Comparison of ENCODE assay signal across 8 mouse cellular contexts in genomic region chr19:41934124-41934523, GRCm38 (mm10). TPM values are rescaled to one million over a fixed set of nuclear protein-coding genes. Genes with fewer than 3 reads are reported as not detected.
DNase-seq lines count a peak whose midpoint lies in the region; ATAC-seq lines count a peak whose summit lies in the region.

No protein-coding gene starts in this region.

- peak overlapping the region; percentile 93 for H3K9ac ChIP-seq in embryonic facial prominence, embryonic 13.5 days
- peak overlapping the region; percentile 91 for H3K9ac ChIP-seq in limb, embryonic 13.5 days

- DNase-seq in left cerebral cortex, postnatal 4 days: peak; percentile 26
- no peak for DNase-seq in left cerebral cortex, postnatal 25 days (ENCODE audit: low spot score in 2 of 2)
- peak; percentile 78 for DNase-seq in retina, postnatal 1 day
- DNase-seq in thymus, postnatal 4 days: no peak
- DNase-seq in testis, postnatal 10 days (ENCODE audit: low spot score): no peak
- no peak for DNase-seq in lung, adult 18-20 months

- peaks cover 18% of the 10 kb centered on the region for H3K4me1 ChIP-seq in embryonic facial prominence, embryonic 13.5 days
- H3K4me1 ChIP-seq in limb, embryonic 13.5 days: peaks cover 21% of the 10 kb centered on the region

- 42% methylated on average over 6 of the region's 6 CpGs for WGBS in embryonic facial prominence, embryonic 13.5 days
- 22% methylated on average over 6 of the region's 6 CpGs for WGBS in limb, embryonic 13.5 days

- ATAC-seq in embryonic facial prominence, embryonic 13.5 days (ENCODE audit: insufficient number of reproducible peaks, insufficient read depth, low FRiP score, low TSS enrichment, low read depth): no peak
- ATAC-seq in limb, embryonic 13.5 days (ENCODE audit: low FRiP score, low read depth): no peak

- H3K27me3 ChIP-seq in embryonic facial prominence, embryonic 13.5 days: no peaks in the 10 kb centered on the region
- no peaks in the 10 kb centered on the region for H3K27me3 ChIP-seq in limb, embryonic 13.5 days

- peaks cover 42% of the 10 kb centered on the region for H3K36me3 ChIP-seq in embryonic facial prominence, embryonic 13.5 days
- peaks cover 43% of the 10 kb centered on the region for H3K36me3 ChIP-seq in limb, embryonic 13.5 days

- peak overlapping the region; percentile 98 for H3K4me3 ChIP-seq in embryonic facial prominence, embryonic 13.5 days
- peak overlapping the region; percentile 87 for H3K4me3 ChIP-seq in limb, embryonic 13.5 days

- intact Hi-C loops in left cerebral cortex, postnatal 4 days (cut with DNase I): no loop called here
- intact Hi-C loops in left cerebral cortex, postnatal 25 days (cut with DNase I): loop anchor here (5.0 kb wide), 1 partner anchor 98 kb away; no protein-coding TSS in a partner anchor

- no peak overlapping the region for H3K27ac ChIP-seq in embryonic facial prominence, embryonic 13.5 days
- H3K27ac ChIP-seq in limb, embryonic 13.5 days: no peak overlapping the region

- H3K9me3 ChIP-seq in embryonic facial prominence, embryonic 13.5 days: no peaks in the 10 kb centered on the region
- no peaks in the 10 kb centered on the region for H3K9me3 ChIP-seq in limb, embryonic 13.5 days

- H3K4me2 ChIP-seq in embryonic facial prominence, embryonic 13.5 days: peak overlapping the region; percentile 93
- H3K4me2 ChIP-seq in limb, embryonic 13.5 days (replicated peaks): peak overlapping the region; percentile 72

RNA-seq across cellular contexts. Expression of gene Zdhhc16, which starts 0.8 kb away (rescaled TPM):
- total RNA-seq in left cerebral cortex, postnatal 4 days (2021): 10 to 100 TPM; 67.6 to 72.9 TPM
- total RNA-seq in left cerebral cortex, postnatal 25 days (2021): 10 to 100 TPM; 45.3 to 46.2 TPM
- 91.2 and 97.3 TPM in 2 replicates for polyA plus RNA-seq in embryonic facial prominence, embryonic 13.5 days (2015; fragmentation: Nextera tagmentation; extraction: Ambion mirVana)
- 98.7 and 99.3 TPM in 2 replicates for polyA plus RNA-seq in limb, embryonic 13.5 days (2015; fragmentation: Nextera tagmentation; extraction: Ambion mirVana)

RNA-seq across cellular contexts. Expression of gene Exosc1, which starts 0.9 kb away (rescaled TPM):
- total RNA-seq in left cerebral cortex, postnatal 4 days (2021): 10 to 100 TPM; 30.8 to 36.8 TPM
- total RNA-seq in left cerebral cortex, postnatal 25 days (2021): 10 to 100 TPM; 28.0 to 28.5 TPM
- polyA plus RNA-seq in embryonic facial prominence, embryonic 13.5 days (2015; fragmentation: Nextera tagmentation; extraction: Ambion mirVana): 88.2 and 90.2 TPM in 2 replicates
- 82.5 and 86.4 TPM in 2 replicates for polyA plus RNA-seq in limb, embryonic 13.5 days (2015; fragmentation: Nextera tagmentation; extraction: Ambion mirVana)

RNA-seq across cellular contexts. Expression of gene Pgam1, which starts 22.4 kb away (rescaled TPM):
- total RNA-seq in left cerebral cortex, postnatal 4 days (2021): 100 to 1,000 TPM; 288 to 313 TPM
- total RNA-seq in left cerebral cortex, postnatal 25 days (2021): 100 to 1,000 TPM; 574 to 598 TPM
- polyA plus RNA-seq in embryonic facial prominence, embryonic 13.5 days (2015; fragmentation: Nextera tagmentation; extraction: Ambion mirVana): 539 and 631 TPM in 2 replicates
- polyA plus RNA-seq in limb, embryonic 13.5 days (2015; fragmentation: Nextera tagmentation; extraction: Ambion mirVana): 559 and 595 TPM in 2 replicates

RNA-seq across cellular contexts. Expression of gene Rrp12, which starts 38.2 kb away (rescaled TPM):
- total RNA-seq in left cerebral cortex, postnatal 4 days (2021): 10 to 100 TPM; 33.0 to 33.5 TPM
- total RNA-seq in left cerebral cortex, postnatal 25 days (2021): 10 to 100 TPM; 34.5 to 35.5 TPM
- 15.2 and 16.8 TPM in 2 replicates for polyA plus RNA-seq in embryonic facial prominence, embryonic 13.5 days (2015; fragmentation: Nextera tagmentation; extraction: Ambion mirVana)
- polyA plus RNA-seq in limb, embryonic 13.5 days (2015; fragmentation: Nextera tagmentation; extraction: Ambion mirVana): 17.4 and 19.6 TPM in 2 replicates

RNA-seq across cellular contexts. Expression of gene Mms19, which starts 46.8 kb away (rescaled TPM):
- 10 to 100 TPM; 38.4 to 51.1 TPM for total RNA-seq in left cerebral cortex, postnatal 4 days (2021)
- 10 to 100 TPM; 23.7 to 27.0 TPM for total RNA-seq in left cerebral cortex, postnatal 25 days (2021)
- polyA plus RNA-seq in embryonic facial prominence, embryonic 13.5 days (2015; fragmentation: Nextera tagmentation; extraction: Ambion mirVana): 41.2 and 41.7 TPM in 2 replicates
- 40.1 and 43.9 TPM in 2 replicates for polyA plus RNA-seq in limb, embryonic 13.5 days (2015; fragmentation: Nextera tagmentation; extraction: Ambion mirVana)

Comparison
In these comparisons a context has a peak if more than half of its experiments do, and no peak if none do; other contexts are left out.
1. DNase-seq: peak in left cerebral cortex, postnatal 4 days (single experiment) and retina, postnatal 1 day (single experiment); none in left cerebral cortex, postnatal 25 days (0 of 2), thymus, postnatal 4 days (single experiment), testis, postnatal 10 days (single experiment) and lung, adult 18-20 months (0 of 2).